Mouse (Mus musculus) midbrain, embryonic 10.5 days (tissue): ENCODE data around the gene Mrpl43. TPM values are rescaled to one million over a fixed set of nuclear protein-coding genes. Genes with fewer than 3 reads are reported as not detected.

Source experiments
- DNase-seq: peaks from one replicate; pipeline ENCODE4 v3.0.0-alpha.2; 2017; ENCODE audit warnings: low spot score
- H3K27ac ChIP-seq: fragments of 300-500 bp; sonication (generic); replicated peaks from 2 replicates; pipeline ENCODE4 v1.5.1; 2016; ENCODE audit warnings: mild to moderate bottlenecking
- H3K27me3 ChIP-seq: fragments of 300-500 bp; sonication (generic); 2 replicates; pipeline ENCODE4 v1.6.1; 2016; ENCODE audit warnings: low read depth, mild to moderate bottlenecking; ENCODE audit not compliant: poor library complexity, severe bottlenecking
- H3K36me3 ChIP-seq: fragments of 300-500 bp; sonication (generic); 2 replicates; pipeline ENCODE4 v1.6.1; 2016; ENCODE audit warnings: mild to moderate bottlenecking, moderate library complexity
- H3K4me1 ChIP-seq: fragments of 300-500 bp; sonication (generic); 2 replicates; pipeline ENCODE4 v1.6.1; 2016
- H3K4me3 ChIP-seq: fragments of 300-500 bp; sonication (generic); 2 replicates; pipeline ENCODE4 v1.5.1; 2016; ENCODE audit warnings: mild to moderate bottlenecking, moderate library complexity
- H3K9me3 ChIP-seq: fragments of 300-500 bp; sonication (generic); replicated peaks from 2 replicates; pipeline ENCODE4 v1.6.1; 2016; ENCODE audit warnings: mild to moderate bottlenecking
- WGBS: fragments of 180-500 bp; shearing (Covaris S2); methylation state at CpG from one replicate; pipeline ENCODE4 v1.1.7; 2016; 5-methylcytosine and 5-hydroxymethylcytosine counted together
- polyA plus RNA-seq: library from polyadenylated mRNA; unstranded; fragments of >200 nt; fragmentation: Nextera tagmentation; extraction: Ambion mirVana; gene quantifications from 2 replicates; pipeline ENCODE4 v1.2.1, GENCODE M21; 2016

The Mrpl43 gene
- polyA plus RNA-seq: 71.6 and 72.9 TPM in 2 replicates

GRCm38 (mm10) chr19:45005957-45006712, at the start of gene Mrpl43:
TSS of gene Mrpl43 (minus strand) at chr19:45006442.
- H3K36me3 ChIP-seq: peaks cover 74% of the 10 kb centered on the region
- peak within 1 kb of the TSS; percentile 86 for H3K27ac ChIP-seq
- peak within 1 kb of the TSS; percentile 78 for H3K4me3 ChIP-seq
- H3K27me3 ChIP-seq: no peaks in the 10 kb centered on the region
- under 1% methylated on average over 82 of the region's 82 CpGs for WGBS
- no peaks in the 10 kb centered on the region for H3K9me3 ChIP-seq
- DNase-seq: peak; percentile 95
- H3K4me1 ChIP-seq: peaks cover 41% of the 10 kb centered on the region

GRCm38 (mm10) chr19:45054892-45055690, 48.8 kb upstream of the Mrpl43 start:
- no peak overlapping the region for H3K4me3 ChIP-seq
- H3K27me3 ChIP-seq: peaks cover 12% of the 10 kb centered on the region; the same call in 1 of the 2 replicates
- peaks cover 8% of the 10 kb centered on the region; the same call in 1 of the 2 replicates for H3K36me3 ChIP-seq
- H3K27ac ChIP-seq: no peak overlapping the region; the same call in 1 of the 2 replicates
- peaks cover 39% of the 10 kb centered on the region for H3K4me1 ChIP-seq
- WGBS: 85% methylated on average over 6 of the region's 6 CpGs
- DNase-seq: no peak
- H3K9me3 ChIP-seq: no peaks in the 10 kb centered on the region

GRCm38 (mm10) chr19:45053451-45053850, 47.2 kb upstream of the Mrpl43 start:
- no peak overlapping the region for H3K27ac ChIP-seq
- H3K4me1 ChIP-seq: peaks cover 38% of the 10 kb centered on the region
- DNase-seq: no peak
- peaks cover 8% of the 10 kb centered on the region; the same call in 1 of the 2 replicates for H3K36me3 ChIP-seq
- WGBS: 89% methylated on average over 8 of the region's 8 CpGs
- no peak overlapping the region for H3K4me3 ChIP-seq
- no peaks in the 10 kb centered on the region for H3K9me3 ChIP-seq
- peaks cover 27% of the 10 kb centered on the region; the same call in 1 of the 2 replicates for H3K27me3 ChIP-seq

- H3K27me3 ChIP-seq: peaks cover 52% of the 10 kb centered on the region
- no peak overlapping the region for H3K4me3 ChIP-seq
- WGBS: 76% methylated on average over 9 of the region's 9 CpGs
- H3K4me1 ChIP-seq: peaks cover 40% of the 10 kb centered on the region
- H3K36me3 ChIP-seq: peaks cover 8% of the 10 kb centered on the region; the same call in 1 of the 2 replicates
- H3K9me3 ChIP-seq: no peaks in the 10 kb centered on the region
- no peak for DNase-seq
- H3K27ac ChIP-seq: no peak overlapping the region
Measured at GRCm38 (mm10) chr19:45049523-45049922, 43.3 kb upstream of the Mrpl43 start.

- no peak for DNase-seq
- Histone ChIP-seq H3K27ac (peak overlapping the region; percentile 84; the same call in 1 of the 2 replicates), H3K36me3 (peaks cover 8% of the 10 kb centered on the region; the same call in 1 of the 2 replicates), H3K4me3 (peak overlapping the region; percentile 66), H3K27me3 (peaks cover 58% of the 10 kb centered on the region), H3K4me1 (peaks cover 36% of the 10 kb centered on the region), H3K9me3 (no peaks in the 10 kb centered on the region)
- 86% methylated on average over 12 of the region's 12 CpGs for whole genome bisulfite sequencing
Measured at GRCm38 (mm10) chr19:45048644-45049365, 42.6 kb upstream of the Mrpl43 start.

GRCm38 (mm10) chr19:45047935-45048643, 41.8 kb upstream of the Mrpl43 start:
- Histone ChIP-seq H3K4me3 (peak overlapping the region; percentile 66), H3K4me1 (peaks cover 36% of the 10 kb centered on the region), H3K27me3 (peaks cover 61% of the 10 kb centered on the region), H3K36me3 (peaks cover 8% of the 10 kb centered on the region; the same call in 1 of the 2 replicates), H3K9me3 (no peaks in the 10 kb centered on the region), H3K27ac (peak overlapping the region; percentile 84)
- DNase-seq: no peak
- WGBS: 69% methylated on average over 11 of the region's 11 CpGs

- Histone ChIP-seq H3K4me3 (peak within 1 kb of the TSS; percentile 66), H3K27ac (peak within 1 kb of the TSS; percentile 84), H3K27me3 (peaks cover 67% of the 10 kb centered on the region), H3K36me3 (peaks cover 3% of the 10 kb centered on the region; the same call in 1 of the 2 replicates), H3K9me3 (no peaks in the 10 kb centered on the region), H3K4me1 (peaks cover 36% of the 10 kb centered on the region)
- peak; percentile 80 for DNase-seq
- whole genome bisulfite sequencing: under 1% methylated on average over 26 of the region's 26 CpGs
Measured at GRCm38 (mm10) chr19:45047417-45047934, 41.2 kb upstream of the Mrpl43 start, which contains the start of gene Sfxn3. TSS of gene Sfxn3 (plus strand) at chr19:45047503.

GRCm38 (mm10) chr19:45046523-45047321, 40.5 kb upstream of the Mrpl43 start:
- peaks cover 74% of the 10 kb centered on the region for H3K27me3 ChIP-seq
- H3K36me3 ChIP-seq: peaks cover 3% of the 10 kb centered on the region; the same call in 1 of the 2 replicates

GRCm38 (mm10) chr19:45045651-45046050, 39.4 kb upstream of the Mrpl43 start, which contains the start of gene Pdzd7:
TSS of gene Pdzd7 (minus strand) at chr19:45045717.
- Histone ChIP-seq H3K27ac (0 out of 2 replicates have a peak within 1 kb of the TSS, but pooled peaks have one; percentile 84), H3K27me3 (peaks cover 84% of the 10 kb centered on the region), H3K9me3 (no peaks in the 10 kb centered on the region), H3K36me3 (no peaks in the 10 kb centered on the region), H3K4me1 (peaks cover 46% of the 10 kb centered on the region), H3K4me3 (peak within 1 kb of the TSS; percentile 66)
- no peak for DNase-seq
- 83% methylated on average over 5 of the region's 5 CpGs for WGBS

More at GRCm38 (mm10) chr19:45046523-45047321, 40.5 kb upstream of the Mrpl43 start:
- H3K4me3 ChIP-seq: peak overlapping the region; percentile 66
- 2% methylated on average over 34 of the region's 34 CpGs for WGBS
- no peaks in the 10 kb centered on the region for H3K9me3 ChIP-seq
- peaks cover 36% of the 10 kb centered on the region for H3K4me1 ChIP-seq
- peak overlapping the region; percentile 84 for H3K27ac ChIP-seq
- peak; percentile 59 for DNase-seq

GRCm38 (mm10) chr19:45045236-45045635, 39.0 kb upstream of the Mrpl43 start:
- no peak for DNase-seq
- Histone ChIP-seq H3K4me1 (peaks cover 48% of the 10 kb centered on the region), H3K36me3 (no peaks in the 10 kb centered on the region), H3K4me3 (no peak overlapping the region), H3K9me3 (no peaks in the 10 kb centered on the region), H3K27me3 (peaks cover 89% of the 10 kb centered on the region), H3K27ac (no peak overlapping the region)
- WGBS: 46% methylated on average over 15 of the region's 15 CpGs
